Mouse (Mus musculus) megakaryocyte, adult 5-6 weeks (primary cell): ENCODE measurements around the gene Prkar2b. TPM values are rescaled to one million over a fixed set of nuclear protein-coding genes. Genes with fewer than 3 reads are reported as not detected.
"Not testable (repeated sequence)": the region's sequence is repeated elsewhere in the genome, so short reads cannot be mapped to it uniquely, and the experiment has no call there.

ENCODE experiments used
- ATAC-seq: 2 replicates; pipeline ENCODE4 v1.8.0; 2016; ENCODE audit warnings: mild to moderate bottlenecking, inconsistent platforms; ENCODE audit not compliant: poor library complexity, severe bottlenecking
- total RNA-seq, 2 experiments: library from RNA; stranded (forward) in 1 of 2; stranded (reverse) in 1 of 2; fragments of 153-499, 151-499 nt in 1 of 2; fragments of 221-1000, 200-1000 nt in 1 of 2; gene quantifications; 2 replicates each; pipeline versions ENCODE4 v1.2.3 to v1.2.4; 2015 to 2017

Gene Prkar2b
- total RNA-seq, 2 experiments from 2014 or later, result 36.2 to 43.6 TPM

DNA sequence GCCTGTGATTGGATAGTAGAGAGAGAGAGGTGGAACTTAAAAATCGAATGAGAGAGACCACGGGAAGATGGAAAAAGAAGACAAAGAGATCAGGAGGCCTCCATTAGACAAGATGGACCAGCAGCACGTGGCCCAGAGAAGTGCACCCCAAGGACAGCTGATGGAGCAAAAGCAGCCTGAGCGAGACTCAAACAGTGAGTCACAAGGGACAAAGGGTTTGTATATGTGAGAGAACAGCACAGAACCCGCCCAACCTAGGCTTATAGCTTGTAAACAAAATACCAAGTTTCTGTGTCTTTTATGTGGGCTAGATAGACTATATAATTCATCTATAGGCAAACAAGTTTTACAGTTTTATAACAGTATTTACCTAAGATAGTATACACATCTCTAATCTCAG is 50.0 kb downstream of the Prkar2b start:
- ATAC-seq, result no peak

GRCm38 (mm10) chr12:32009985-32010369 is 51.1 kb downstream of the Prkar2b start:
- not testable (repeated sequence) for ATAC-seq

DNA sequence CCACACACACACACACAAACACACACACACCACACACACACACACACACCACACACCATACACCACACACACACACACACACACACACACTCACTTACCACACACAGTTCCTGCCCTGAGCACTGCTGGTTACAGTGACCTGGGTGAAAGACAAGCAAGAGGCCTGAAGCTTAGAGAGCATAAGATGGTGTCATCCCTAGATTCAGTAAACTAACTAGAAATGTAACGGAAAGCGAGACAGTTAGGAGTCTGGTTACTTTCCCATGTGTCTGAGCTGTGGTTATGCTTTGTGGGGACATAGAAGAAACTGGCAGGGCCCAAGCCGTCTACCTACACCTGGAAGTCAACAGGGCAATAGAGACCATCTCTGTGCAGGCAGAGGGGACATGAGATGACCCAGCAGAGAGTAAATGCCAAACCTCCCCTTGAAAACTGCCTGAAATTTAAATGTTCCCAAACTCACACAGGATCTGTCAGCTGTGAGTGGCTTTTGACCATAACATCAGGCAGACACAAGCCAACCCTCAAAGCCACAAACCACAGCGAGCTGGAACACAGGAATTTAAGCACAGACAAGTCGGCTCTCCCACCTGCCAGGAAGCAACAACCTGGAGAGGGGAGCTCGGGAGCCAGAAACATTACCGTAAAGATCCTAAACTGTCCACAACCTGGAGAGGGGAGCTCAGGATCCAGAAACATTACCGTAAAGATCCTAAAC is 51.7 kb downstream of the Prkar2b start:
- ATAC-seq, result peak; percentile 15

DNA sequence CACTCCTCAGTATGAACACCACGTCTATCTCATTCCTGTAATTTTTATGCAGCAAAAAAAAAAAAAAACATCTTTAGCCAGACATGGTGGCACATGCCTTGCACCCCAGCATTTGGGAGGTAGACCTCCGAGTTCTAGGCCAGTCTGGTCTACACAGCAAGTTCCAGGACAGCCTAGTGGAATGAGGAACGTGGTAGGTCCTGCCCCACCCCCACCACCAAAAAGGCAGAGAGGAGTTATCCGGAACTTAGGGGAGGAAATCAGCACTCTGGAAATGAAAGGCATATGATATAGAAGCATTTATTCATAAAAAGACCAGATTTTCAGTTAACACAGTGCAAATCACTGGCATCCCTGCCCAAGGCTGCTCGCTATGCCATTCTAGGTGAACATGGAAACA is 52.4 kb downstream of the Prkar2b start:
- peak; percentile 68 for ATAC-seq

DNA sequence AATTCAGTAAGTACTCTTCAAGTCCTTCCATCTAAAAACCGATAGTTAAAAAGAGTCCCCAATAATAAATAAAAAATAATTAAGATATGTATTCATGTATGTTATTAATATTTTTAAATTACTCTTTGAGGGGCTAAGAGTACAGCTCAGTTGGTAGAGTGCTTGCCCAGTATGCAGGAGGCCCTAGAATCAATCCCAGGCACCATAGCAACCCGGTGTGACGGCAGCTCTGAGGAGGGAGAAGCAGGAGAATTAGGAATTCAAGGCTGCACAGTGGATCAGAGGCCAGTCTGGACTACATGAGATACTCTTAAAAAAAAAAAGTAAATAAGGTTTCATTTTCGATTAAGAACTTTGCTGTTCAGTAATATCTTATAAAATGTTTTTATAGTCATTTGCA is 53.5 kb downstream of the Prkar2b start:
- no peak for ATAC-seq

DNA sequence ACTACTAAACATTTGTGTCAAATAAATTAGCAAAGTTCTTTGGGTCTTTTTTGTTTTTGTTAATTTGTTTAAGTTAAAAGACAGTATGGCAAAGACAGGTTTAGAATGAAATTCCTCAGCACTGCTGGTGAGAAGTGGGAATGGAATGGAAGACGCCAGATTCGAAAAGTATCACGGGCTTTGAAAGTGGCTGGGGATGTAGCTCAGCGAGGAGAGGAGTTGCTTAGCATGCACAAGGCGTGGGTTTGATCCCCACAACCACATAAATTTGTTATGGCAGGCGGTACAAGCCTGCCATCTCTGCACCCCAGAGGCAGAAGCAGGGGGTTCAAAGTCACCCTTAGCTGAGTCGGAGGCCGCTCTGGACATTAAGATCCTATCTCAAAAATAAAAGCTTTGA is 54.1 kb downstream of the Prkar2b start:
- no peak for ATAC-seq

DNA sequence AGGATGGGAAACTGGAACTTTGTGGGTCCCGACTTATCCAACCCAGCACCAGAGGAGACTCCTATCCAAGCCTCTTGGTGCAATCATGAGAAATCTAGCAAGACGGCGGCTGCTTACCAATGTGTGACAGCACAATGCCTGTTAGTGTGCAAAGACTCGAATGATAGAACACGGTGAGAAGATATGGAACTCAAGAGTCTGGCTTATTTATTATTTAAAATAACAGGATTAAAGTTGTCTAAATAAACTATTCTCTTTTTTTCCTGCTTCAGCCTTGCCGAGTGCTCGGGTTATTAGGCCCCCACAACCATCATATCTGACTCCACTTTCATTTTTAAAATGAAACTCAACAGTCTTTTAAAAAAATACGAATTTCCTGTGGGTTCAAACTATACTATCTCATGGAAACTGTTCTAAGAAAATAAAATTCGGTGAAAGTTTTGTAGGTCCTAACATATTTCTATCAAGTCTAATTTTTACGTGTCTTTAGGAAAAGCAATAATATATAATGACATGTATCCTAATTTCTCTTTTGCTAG is 54.6 kb downstream of the Prkar2b start:
- ATAC-seq, result no peak

DNA sequence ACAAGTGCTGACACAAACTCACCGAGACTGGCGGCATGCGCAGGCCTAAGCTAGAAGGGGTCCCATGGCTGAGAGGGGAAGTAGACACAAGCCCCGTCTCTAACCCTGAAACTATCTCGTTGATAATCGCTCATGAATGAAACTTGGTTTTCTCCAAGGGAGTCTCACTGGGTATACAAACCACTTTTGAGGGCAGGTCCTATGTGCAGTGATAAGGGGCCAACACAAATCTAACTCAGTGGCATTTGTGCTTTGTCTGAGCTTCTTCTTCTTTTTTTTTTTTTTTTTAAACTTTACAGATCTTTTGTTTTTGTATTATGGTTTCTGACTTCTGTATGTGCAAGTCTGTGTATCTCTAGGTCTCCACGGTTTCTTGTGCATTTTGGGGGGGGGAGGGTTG is 60.6 kb downstream of the Prkar2b start:
- ATAC-seq, result no peak

DNA sequence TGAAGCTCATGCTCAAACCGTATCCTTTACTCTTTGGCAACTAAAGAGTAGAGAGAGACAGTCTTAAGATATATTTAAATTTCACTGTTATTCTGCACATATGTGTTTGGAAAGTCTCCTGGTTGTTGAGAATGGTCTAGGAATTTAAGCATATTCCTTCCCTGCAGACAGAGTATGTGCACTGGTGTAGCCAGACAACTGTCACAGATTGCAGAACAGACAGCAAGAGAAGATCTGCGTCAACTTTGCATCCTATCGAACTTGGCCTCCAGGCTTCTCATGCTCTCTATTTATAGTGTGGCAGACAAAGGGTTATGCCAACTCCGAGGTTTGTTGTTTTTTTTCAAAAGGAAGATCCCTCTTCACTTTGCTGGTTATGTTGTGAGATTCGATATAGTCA is 62.4 kb downstream of the Prkar2b start:
- no peak for ATAC-seq

DNA sequence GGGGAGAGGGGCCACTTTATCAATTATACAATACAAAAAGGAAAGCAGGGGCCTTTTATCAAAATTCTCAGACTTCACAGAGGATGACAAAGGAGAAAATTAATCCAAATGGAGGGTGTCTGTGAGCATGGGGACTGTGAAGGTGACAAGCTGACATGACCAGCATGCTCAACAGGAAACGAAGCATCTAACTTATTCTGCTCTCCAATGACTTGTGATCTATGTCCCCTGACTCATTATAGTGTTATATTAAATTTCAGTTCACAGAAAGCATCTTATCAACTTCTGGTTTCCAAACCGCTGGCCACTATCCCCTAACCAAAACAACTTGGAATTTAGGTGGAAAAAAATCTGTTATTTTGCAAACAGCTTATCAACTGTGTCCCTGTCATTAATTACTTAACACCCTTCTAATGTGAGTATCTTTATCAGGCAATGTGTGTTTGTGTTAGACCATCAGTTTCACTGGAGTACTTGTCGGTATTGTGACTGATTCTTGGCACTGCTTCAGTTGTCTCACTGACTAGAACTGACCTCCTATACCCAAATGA is 63.7 kb downstream of the Prkar2b start:
- no peak for ATAC-seq

- ATAC-seq, result peak; percentile 95
These were observed 64.2 kb downstream of the Prkar2b start for GRCm38 (mm10) chr12:31996877-31997276.

- ATAC-seq, result no peak
These were observed 70.5 kb downstream of the Prkar2b start for GRCm38 (mm10) chr12:31990575-31990974.

GRCm38 (mm10) chr12:31989726-31990125 is 71.4 kb downstream of the Prkar2b start:
- no peak for ATAC-seq

- ATAC-seq, result no peak
These were observed 74.6 kb downstream of the Prkar2b start for GRCm38 (mm10) chr12:31986463-31986862.

- peak; percentile 33; the same call in 1 of the 2 replicates for ATAC-seq
These were observed 75.4 kb downstream of the Prkar2b start for GRCm38 (mm10) chr12:31985738-31986137.

GRCm38 (mm10) chr12:31984664-31985063 is 76.4 kb downstream of the Prkar2b start:
- ATAC-seq, result peak; percentile 62; the same call in 1 of the 2 replicates

- 0 out of 2 replicates have a peak, but pooled peaks have one; percentile 18 for ATAC-seq
These were observed 76.9 kb downstream of the Prkar2b start for GRCm38 (mm10) chr12:31984206-31984605.

- no peak for ATAC-seq
These were observed 77.3 kb downstream of the Prkar2b start for GRCm38 (mm10) chr12:31983769-31984168.

DNA sequence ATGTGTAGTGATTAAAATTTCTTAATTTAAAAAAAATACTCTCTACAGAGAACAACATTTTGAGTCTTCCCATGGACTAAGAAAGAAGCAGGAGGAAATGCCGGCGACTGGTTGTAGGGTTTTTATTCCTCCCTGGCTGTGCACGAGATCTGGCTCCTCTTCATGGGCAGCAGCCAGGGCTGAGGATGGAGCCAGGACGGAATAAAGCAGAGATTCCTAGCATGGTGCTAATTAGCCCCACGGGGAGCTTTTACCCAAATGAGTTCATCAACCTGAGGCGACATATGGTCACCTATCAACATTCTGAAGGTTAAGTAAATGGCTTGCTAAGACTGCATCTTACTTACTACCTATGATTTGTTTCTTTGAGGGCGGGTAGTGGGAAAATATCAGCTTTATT is 77.9 kb downstream of the Prkar2b start:
- ATAC-seq, result no peak

DNA sequence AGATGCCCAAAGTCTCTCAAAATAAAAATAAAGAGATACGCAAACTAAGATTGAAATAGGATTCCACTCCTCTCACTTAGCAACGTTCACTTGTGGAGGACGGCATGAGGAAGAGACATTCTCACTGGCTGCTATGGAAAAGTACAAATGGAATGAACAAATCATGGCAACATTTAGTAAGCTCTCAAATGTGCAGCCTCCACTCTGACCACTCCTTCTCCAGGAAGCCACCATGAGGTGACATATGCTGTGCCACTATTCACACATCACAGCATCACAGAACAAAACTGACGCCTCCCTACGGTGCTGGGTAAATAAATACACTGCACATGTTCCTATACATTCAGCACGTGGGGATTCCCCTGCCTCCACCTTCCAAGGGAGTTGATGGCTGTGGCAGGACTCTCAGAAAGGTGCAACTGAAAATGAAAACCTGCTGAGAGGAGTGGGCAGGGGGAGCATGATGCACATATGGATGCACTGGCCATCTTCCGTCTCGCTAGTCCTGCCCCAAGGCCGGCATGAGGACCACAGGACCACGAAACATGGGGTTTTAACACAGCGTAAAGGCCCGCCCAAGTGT is 83.4 kb downstream of the Prkar2b start:
- ATAC-seq, result no peak

DNA sequence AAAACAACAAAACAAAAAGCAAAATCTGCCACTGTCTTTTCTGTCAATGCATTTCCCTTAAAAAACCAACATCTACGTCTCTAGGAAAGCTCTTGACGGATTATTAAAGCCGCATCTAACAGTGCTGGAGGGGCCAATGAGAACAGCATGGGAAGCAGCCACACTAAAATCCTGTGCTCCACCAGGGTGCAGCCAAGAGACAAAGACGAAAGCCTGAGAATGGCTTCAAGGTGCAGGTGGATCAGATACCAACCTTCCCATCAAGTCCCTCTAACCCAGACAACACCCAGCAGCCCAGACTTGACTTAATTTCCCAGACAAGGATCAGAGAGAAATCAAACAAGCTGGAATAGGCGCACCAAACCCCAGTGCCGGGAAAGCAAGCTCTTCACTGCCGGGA is 84.6 kb downstream of the Prkar2b start:
- ATAC-seq, result peak; percentile 60
